Mouse (Mus musculus): ENCODE results near the gene Sorbs1. TPM values are rescaled to one million over a fixed set of nuclear protein-coding genes. Genes with fewer than 3 reads are reported as not detected.

Gene Sorbs1
- polyA plus RNA-seq, 1 experiment = 38.8 TPM

- Histone ChIP-seq H3K4me2 (ENCODE audit: low read depth) (no peak overlapping the region), H3K79me2 (ENCODE audit: control insufficient read depth, insufficient read depth) (no peaks in the 10 kb centered on the region), H3K36me3 (ENCODE audit: control insufficient read depth, insufficient read depth) (no peaks in the 10 kb centered on the region), H3K4me3 (no peak overlapping the region), H3K27me3 (ENCODE audit: control insufficient read depth, insufficient read depth, insufficient read length) (no peaks in the 10 kb centered on the region), H3ac (ENCODE audit: control insufficient read depth, insufficient read length) (no peak overlapping the region)
- TF ChIP-seq TCF12 (IDR thresholded peaks at IDR 0.05; ENCODE audit: insufficient read depth, poor library complexity, severe bottlenecking) = no peak
- no peak for TF ChIP-seq POLR2A (IDR thresholded peaks at IDR 0.05; ENCODE audit: insufficient read length, low read depth)
- no peak for TF ChIP-seq E2F4 (IDR thresholded peaks at IDR 0.05; ENCODE audit: insufficient read depth)
- no peak for TF ChIP-seq SRF (IDR thresholded peaks at IDR 0.05; ENCODE audit: control insufficient read depth, insufficient read length, low read depth)
- TF ChIP-seq MYOG (IDR thresholded peaks at IDR 0.05; ENCODE audit: control insufficient read depth in 1 of 3, insufficient read depth in 1 of 3, insufficient read length in 2 of 3, low read depth in 2 of 3) = no peak
- no peak for TF ChIP-seq CEBPB (IDR thresholded peaks at IDR 0.05; ENCODE audit: insufficient read depth, poor library complexity, severe bottlenecking)
- no peak for TF ChIP-seq MAX (IDR thresholded peaks at IDR 0.05; ENCODE audit: low read depth)
- no peak for TF ChIP-seq POLR2AphosphoS2 (IDR thresholded peaks at IDR 0.05; ENCODE audit: insufficient read length, low read depth)
- no peak for TF ChIP-seq MYOD1 (IDR thresholded peaks at IDR 0.05; ENCODE audit: control insufficient read depth in 1 of 3, insufficient read length in 2 of 3, low read depth in 2 of 3)
- TF ChIP-seq TCF3 (IDR thresholded peaks at IDR 0.05; ENCODE audit: insufficient read length, low read depth) = no peak
- TF ChIP-seq REST (IDR thresholded peaks at IDR 0.05; ENCODE audit: insufficient read depth, insufficient read length) = no peak
- TF ChIP-seq USF1 (IDR thresholded peaks at IDR 0.05; ENCODE audit: low read depth) = no peak
Observed at GRCm38 (mm10) chr19:40417155-40417821, 96.3 kb downstream of the Sorbs1 start.

GRCm38 (mm10) chr19:40415725-40416124 lies 97.9 kb downstream of the Sorbs1 start:
- H3K79me2 ChIP-seq (ENCODE audit: control insufficient read depth, insufficient read depth) = no peaks in the 10 kb centered on the region
- no peak overlapping the region for H3ac ChIP-seq (ENCODE audit: control insufficient read depth, insufficient read length)
- no peak overlapping the region for H3K4me3 ChIP-seq
- H3K27me3 ChIP-seq (ENCODE audit: control insufficient read depth, insufficient read depth, insufficient read length) = no peaks in the 10 kb centered on the region
- H3K4me2 ChIP-seq (ENCODE audit: low read depth) = no peak overlapping the region
- no peaks in the 10 kb centered on the region for H3K36me3 ChIP-seq (ENCODE audit: control insufficient read depth, insufficient read depth)
- TF ChIP-seq USF1 (IDR thresholded peaks at IDR 0.05; ENCODE audit: low read depth) = no peak
- TF ChIP-seq MYOD1 (IDR thresholded peaks at IDR 0.05; ENCODE audit: control insufficient read depth in 1 of 3, insufficient read length in 2 of 3, low read depth in 2 of 3) = no peak

- TF ChIP-seq POLR2A (IDR thresholded peaks at IDR 0.05; ENCODE audit: insufficient read length, low read depth) (no peak), TCF3 (IDR thresholded peaks at IDR 0.05; ENCODE audit: insufficient read length, low read depth) (no peak), MAX (IDR thresholded peaks at IDR 0.05; ENCODE audit: low read depth) (no peak), USF1 (IDR thresholded peaks at IDR 0.05; ENCODE audit: low read depth) (no peak), MYOD1 (IDR thresholded peaks at IDR 0.05; ENCODE audit: control insufficient read depth in 1 of 3, insufficient read length in 2 of 3, low read depth in 2 of 3) (no peak), CEBPB (IDR thresholded peaks at IDR 0.05; ENCODE audit: insufficient read depth, poor library complexity, severe bottlenecking) (no peak)
- H3K4me3 ChIP-seq = no peak overlapping the region
- no peak overlapping the region for H3K4me2 ChIP-seq (ENCODE audit: low read depth)
- H3K36me3 ChIP-seq (ENCODE audit: control insufficient read depth, insufficient read depth) = no peaks in the 10 kb centered on the region
- no peaks in the 10 kb centered on the region for H3K27me3 ChIP-seq (ENCODE audit: control insufficient read depth, insufficient read depth, insufficient read length)
- H3K79me2 ChIP-seq (ENCODE audit: control insufficient read depth, insufficient read depth) = no peaks in the 10 kb centered on the region
- H3ac ChIP-seq (ENCODE audit: control insufficient read depth, insufficient read length) = no peak overlapping the region
Observed at GRCm38 (mm10) chr19:40414798-40415475, 98.6 kb downstream of the Sorbs1 start.

GRCm38 (mm10) chr19:40414386-40414785 lies 99.2 kb downstream of the Sorbs1 start:
- Histone ChIP-seq H3ac (ENCODE audit: control insufficient read depth, insufficient read length) (no peak overlapping the region), H3K36me3 (ENCODE audit: control insufficient read depth, insufficient read depth) (no peaks in the 10 kb centered on the region), H3K79me2 (ENCODE audit: control insufficient read depth, insufficient read depth) (no peaks in the 10 kb centered on the region), H3K4me3 (no peak overlapping the region), H3K27me3 (ENCODE audit: control insufficient read depth, insufficient read depth, insufficient read length) (no peaks in the 10 kb centered on the region), H3K4me2 (ENCODE audit: low read depth) (no peak overlapping the region)
- no peak for TF ChIP-seq MYOG (IDR thresholded peaks at IDR 0.05; ENCODE audit: control insufficient read depth in 1 of 3, insufficient read depth in 1 of 3, insufficient read length in 2 of 3, low read depth in 2 of 3)
- TF ChIP-seq E2F4 (IDR thresholded peaks at IDR 0.05; ENCODE audit: insufficient read depth) = no peak
- TF ChIP-seq REST (IDR thresholded peaks at IDR 0.05; ENCODE audit: insufficient read depth, insufficient read length) = no peak
- no peak for TF ChIP-seq MYOD1 (IDR thresholded peaks at IDR 0.05; ENCODE audit: control insufficient read depth in 1 of 3, insufficient read length in 2 of 3, low read depth in 2 of 3)
- no peak for TF ChIP-seq POLR2AphosphoS2 (IDR thresholded peaks at IDR 0.05; ENCODE audit: insufficient read length, low read depth)
- no peak for TF ChIP-seq MAX (IDR thresholded peaks at IDR 0.05; ENCODE audit: low read depth)
- TF ChIP-seq SRF (IDR thresholded peaks at IDR 0.05; ENCODE audit: control insufficient read depth, insufficient read length, low read depth) = no peak
- TF ChIP-seq USF1 (IDR thresholded peaks at IDR 0.05; ENCODE audit: low read depth) = no peak
- TF ChIP-seq TCF12 (IDR thresholded peaks at IDR 0.05; ENCODE audit: insufficient read depth, poor library complexity, severe bottlenecking) = no peak
- TF ChIP-seq TCF3 (IDR thresholded peaks at IDR 0.05; ENCODE audit: insufficient read length, low read depth) = no peak
- TF ChIP-seq CEBPB (IDR thresholded peaks at IDR 0.05; ENCODE audit: insufficient read depth, poor library complexity, severe bottlenecking) = no peak
- TF ChIP-seq POLR2A (IDR thresholded peaks at IDR 0.05; ENCODE audit: insufficient read length, low read depth) = no peak

GRCm38 (mm10) chr19:40411379-40411813 lies 102.2 kb downstream of the Sorbs1 start:
- Histone ChIP-seq H3K36me3 (ENCODE audit: control insufficient read depth, insufficient read depth) (no peaks in the 10 kb centered on the region), H3K79me2 (ENCODE audit: control insufficient read depth, insufficient read depth) (no peaks in the 10 kb centered on the region), H3K27me3 (ENCODE audit: control insufficient read depth, insufficient read depth, insufficient read length) (no peaks in the 10 kb centered on the region), H3K4me2 (ENCODE audit: low read depth) (no peak overlapping the region), H3ac (ENCODE audit: control insufficient read depth, insufficient read length) (no peak overlapping the region), H3K4me3 (no peak overlapping the region)
- no peak for TF ChIP-seq TCF12 (IDR thresholded peaks at IDR 0.05; ENCODE audit: insufficient read depth, poor library complexity, severe bottlenecking)
- no peak for TF ChIP-seq POLR2A (IDR thresholded peaks at IDR 0.05; ENCODE audit: insufficient read length, low read depth)

Measured in myocyte (in vitro differentiated cells).